8 mouse cellular contexts compared by ENCODE assay signal in the genomic region with DNA sequence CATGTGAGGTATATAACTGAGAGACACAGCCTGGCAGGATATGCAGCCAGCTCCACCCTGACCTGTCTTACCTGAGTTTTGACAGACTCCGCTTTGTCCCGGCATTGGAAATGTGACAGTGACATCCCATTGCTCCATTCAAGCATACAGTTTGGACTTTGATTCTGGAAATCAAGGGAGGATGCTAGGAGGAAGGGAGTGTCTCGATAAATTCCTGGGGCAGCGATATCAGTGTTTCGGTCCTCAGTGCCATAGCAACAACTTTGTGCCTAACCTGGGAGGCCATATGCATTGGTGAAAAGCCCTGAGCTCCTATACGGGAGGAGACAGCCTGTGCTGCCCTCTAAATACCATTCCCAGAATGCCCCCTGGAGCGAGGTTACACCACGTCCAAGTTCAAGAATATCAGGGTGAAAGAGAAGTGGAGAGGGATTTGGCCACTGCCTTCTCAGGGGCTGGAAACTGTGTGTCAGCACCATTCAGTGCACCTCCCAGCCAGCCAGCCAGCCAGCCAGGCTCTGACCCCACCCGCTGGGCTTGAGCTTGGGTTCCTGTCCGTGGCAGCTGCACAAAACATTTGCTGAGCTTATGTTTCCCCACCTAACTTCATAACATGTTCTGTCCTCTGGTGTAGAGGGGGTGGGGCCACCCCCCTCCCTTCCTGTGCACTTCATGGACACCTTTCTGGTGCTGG.
DNase-seq lines count a peak whose midpoint lies in the region; ATAC-seq lines count a peak whose summit lies in the region.

No protein-coding gene starts in this region.

- H3K36me3 ChIP-seq in embryonic facial prominence, embryonic 14.5 days (ENCODE audit: control insufficient read depth, insufficient read depth, low read length): no peaks in the 10 kb centered on the region
- H3K36me3 ChIP-seq in embryonic facial prominence, embryonic 10.5 days (replicated peaks): peaks cover 10% of the 10 kb centered on the region; the same call in 1 of the 2 replicates
- H3K36me3 ChIP-seq in heart, embryonic 15.5 days: no peaks in the 10 kb centered on the region
- 0 out of 2 replicates have a peak, but pooled peaks cover 3% of the 10 kb centered on the region for H3K36me3 ChIP-seq in limb, embryonic 13.5 days
- no peaks in the 10 kb centered on the region for H3K36me3 ChIP-seq in stomach, embryonic 14.5 days (ENCODE audit: control insufficient read depth, insufficient read depth, low read length)

- H3K4me2 ChIP-seq in embryonic facial prominence, embryonic 14.5 days (ENCODE audit: low read depth, low read length): no peak overlapping the region
- no peak overlapping the region for H3K4me2 ChIP-seq in heart, embryonic 15.5 days
- no peak overlapping the region for H3K4me2 ChIP-seq in limb, embryonic 13.5 days (replicated peaks)
- H3K4me2 ChIP-seq in stomach, embryonic 14.5 days (replicated peaks; ENCODE audit: low read depth, low read length): no peak overlapping the region

- no peak overlapping the region for H3K4me3 ChIP-seq in embryonic facial prominence, embryonic 14.5 days (ENCODE audit: low read depth, low read length)
- no peak overlapping the region for H3K4me3 ChIP-seq in embryonic facial prominence, embryonic 10.5 days
- H3K4me3 ChIP-seq in heart, embryonic 15.5 days: no peak overlapping the region
- H3K4me3 ChIP-seq in limb, embryonic 13.5 days: no peak overlapping the region
- H3K4me3 ChIP-seq in stomach, embryonic 14.5 days (ENCODE audit: low read depth, low read length): no peak overlapping the region

- no peaks in the 10 kb centered on the region for H3K27me3 ChIP-seq in embryonic facial prominence, embryonic 14.5 days (replicated peaks; ENCODE audit: control insufficient read depth, insufficient read depth, low read length)
- no peaks in the 10 kb centered on the region for H3K27me3 ChIP-seq in embryonic facial prominence, embryonic 10.5 days (replicated peaks; ENCODE audit: low read depth, poor library complexity, severe bottlenecking)
- no peaks in the 10 kb centered on the region for H3K27me3 ChIP-seq in heart, embryonic 15.5 days
- no peaks in the 10 kb centered on the region for H3K27me3 ChIP-seq in limb, embryonic 13.5 days
- no peaks in the 10 kb centered on the region for H3K27me3 ChIP-seq in stomach, embryonic 14.5 days (ENCODE audit: control insufficient read depth, insufficient read depth, low read length)

- 77% methylated on average over 10 of the region's 10 CpGs for WGBS in embryonic facial prominence, embryonic 14.5 days
- 83% methylated on average over 10 of the region's 10 CpGs for WGBS in embryonic facial prominence, embryonic 10.5 days
- 52% methylated on average over 10 of the region's 10 CpGs for WGBS in heart, embryonic 15.5 days
- WGBS in limb, embryonic 13.5 days: 80% methylated on average over 10 of the region's 10 CpGs
- WGBS in stomach, embryonic 14.5 days: 70% methylated on average over 10 of the region's 10 CpGs

- no peaks in the 10 kb centered on the region for H3K9me3 ChIP-seq in embryonic facial prominence, embryonic 14.5 days (ENCODE audit: control insufficient read depth, low read length)
- no peaks in the 10 kb centered on the region for H3K9me3 ChIP-seq in embryonic facial prominence, embryonic 10.5 days
- H3K9me3 ChIP-seq in heart, embryonic 15.5 days (replicated peaks): no peaks in the 10 kb centered on the region
- no peaks in the 10 kb centered on the region for H3K9me3 ChIP-seq in limb, embryonic 13.5 days
- no peaks in the 10 kb centered on the region for H3K9me3 ChIP-seq in stomach, embryonic 14.5 days (ENCODE audit: control insufficient read depth, low read depth, low read length)

- DNase-seq in embryonic facial prominence, embryonic 14.5 days (ENCODE audit: low spot score): peak; percentile 26
- DNase-seq in embryonic facial prominence, embryonic 10.5 days (ENCODE audit: low spot score): no peak
- DNase-seq in left cerebral cortex, postnatal 4 days: no peak
- no peak for DNase-seq in right cerebral cortex, adult 18-20 months
- no peak for DNase-seq in adipocyte (ENCODE audit: low spot score)

- peaks cover 4% of the 10 kb centered on the region; the same call in 1 of the 2 replicates for H3K4me1 ChIP-seq in embryonic facial prominence, embryonic 14.5 days (ENCODE audit: control insufficient read depth, insufficient read depth, low read length)
- H3K4me1 ChIP-seq in embryonic facial prominence, embryonic 10.5 days: peaks cover 21% of the 10 kb centered on the region
- H3K4me1 ChIP-seq in heart, embryonic 15.5 days (replicated peaks): peaks cover 43% of the 10 kb centered on the region
- peaks cover 28% of the 10 kb centered on the region for H3K4me1 ChIP-seq in limb, embryonic 13.5 days
- H3K4me1 ChIP-seq in stomach, embryonic 14.5 days (ENCODE audit: control insufficient read depth, insufficient read depth, low read length): peaks cover 18% of the 10 kb centered on the region; the same call in 1 of the 2 replicates

- no peak overlapping the region for H3K27ac ChIP-seq in embryonic facial prominence, embryonic 14.5 days (replicated peaks; ENCODE audit: low read depth, low read length)
- no peak overlapping the region for H3K27ac ChIP-seq in embryonic facial prominence, embryonic 10.5 days (replicated peaks)
- peak overlapping the region; percentile 52; the same call in 1 of the 2 replicates for H3K27ac ChIP-seq in heart, embryonic 15.5 days
- no peak overlapping the region for H3K27ac ChIP-seq in limb, embryonic 13.5 days
- H3K27ac ChIP-seq in stomach, embryonic 14.5 days (ENCODE audit: low read length): peak overlapping the region; percentile 49; the same call in 1 of the 2 replicates

- intact Hi-C loops in left cerebral cortex, postnatal 4 days (cut with DNase I): no loop called here

- H3K9ac ChIP-seq in embryonic facial prominence, embryonic 14.5 days (ENCODE audit: low read depth, low read length): no peak overlapping the region
- H3K9ac ChIP-seq in heart, embryonic 15.5 days: no peak overlapping the region
- H3K9ac ChIP-seq in limb, embryonic 13.5 days: no peak overlapping the region
- H3K9ac ChIP-seq in stomach, embryonic 14.5 days (replicated peaks; ENCODE audit: low read depth, low read length): no peak overlapping the region

- no peak for ATAC-seq in embryonic facial prominence, embryonic 14.5 days (ENCODE audit: low read depth)
- ATAC-seq in heart, embryonic 15.5 days (replicated peaks; ENCODE audit: insufficient number of reproducible peaks, insufficient read depth, low FRiP score, low read depth): 0 out of 2 replicates have a peak, but pooled peaks have one; percentile 9
- peak; percentile 45; the same call in 1 of the 2 replicates for ATAC-seq in limb, embryonic 13.5 days (ENCODE audit: low FRiP score, low read depth)
- ATAC-seq in stomach, embryonic 14.5 days (ENCODE audit: insufficient number of reproducible peaks, insufficient read depth, low FRiP score, low read depth): no peak

Comparison
In these comparisons a context has a peak if more than half of its experiments do, and no peak if none do; other contexts are left out.
1. ATAC-seq: peak in heart, embryonic 15.5 days (single experiment) and limb, embryonic 13.5 days (single experiment); none in embryonic facial prominence, embryonic 14.5 days (single experiment) and stomach, embryonic 14.5 days (single experiment).
2. H3K27ac ChIP-seq: peak in heart, embryonic 15.5 days (single experiment) and stomach, embryonic 14.5 days (single experiment); none in embryonic facial prominence, embryonic 14.5 days (single experiment), embryonic facial prominence, embryonic 10.5 days (single experiment) and limb, embryonic 13.5 days (single experiment).